Mouse (Mus musculus): ENCODE results near the gene Pitpnm3. TPM values are rescaled to one million over a fixed set of nuclear protein-coding genes. Genes with fewer than 3 reads are reported as not detected.

Pitpnm3 gene
- total RNA-seq (2023): not detected

GRCm38 (mm10) chr11:72135383-72136158, at the start of gene Pitpnm3:
Pitpnm3 (minus strand) TSS chr11:72135778.

GRCm38 (mm10) chr11:72041768-72042607, 93.6 kb downstream of the Pitpnm3 start, which contains the start of gene Pimreg:
Pimreg (plus strand) TSS chr11:72042032.

GRCm38 (mm10) chr11:72037409-72037808, 98.2 kb downstream of the Pitpnm3 start, which contains the start of gene Aipl1:
Aipl1 (minus strand) TSS chr11:72037509.

Other genes starting within 250 kb of the Pitpnm3 start
- under 1 TPM in 1 of 2 experiments, not detected in 1; 0.24 TPM for gene Aipl1, start 98.3 kb downstream of the Pitpnm3 start, total RNA-seq (2023)
- gene Pimreg, start 93.7 kb downstream of the Pitpnm3 start, total RNA-seq (2023): under 1 TPM in 1 of 2 experiments, not detected in 1; 0.61 TPM
- under 1 TPM; 0.49 to 0.80 TPM for gene Gm43951, start 71.1 kb upstream of the Pitpnm3 start, total RNA-seq (2023)
- 10 to 100 TPM; 17.7 to 21.2 TPM for gene 4933427D14Rik, start 71.7 kb upstream of the Pitpnm3 start, total RNA-seq (2023)
- gene Txndc17, start 71.8 kb upstream of the Pitpnm3 start, total RNA-seq (2023): 10 to 100 TPM; 22.7 to 28.5 TPM
- gene Med31, start 79.8 kb upstream of the Pitpnm3 start, total RNA-seq (2023): 10 to 100 TPM; 31.4 to 37.4 TPM
- not detected for gene Slc13a5, start 131.4 kb upstream of the Pitpnm3 start, total RNA-seq (2023)
- 10 to 100 TPM; 33.4 to 56.4 TPM for gene Xaf1, start 165.9 kb upstream of the Pitpnm3 start, total RNA-seq (2023)
- under 1 TPM in 1 of 2 experiments, not detected in 1; 0.64 TPM for gene Fbxo39, start 178.7 kb upstream of the Pitpnm3 start, total RNA-seq (2023)
- gene Tekt1, start 226.7 kb upstream of the Pitpnm3 start, total RNA-seq (2023): not detected

Measured in B cell, adult 67 days (primary cell).